Mouse (Mus musculus) spleen, postnatal 36 days (tissue): ENCODE results near the gene Zfp420.

ENCODE experiments used
- DNase-seq, 2 experiments: peaks; one replicate each; pipeline ENCODE4 v3.0.0; 2022; ENCODE audit warnings: low spot score in 2 of 2, mixed read lengths in 1 of 2

Gene Zfp420

DNA sequence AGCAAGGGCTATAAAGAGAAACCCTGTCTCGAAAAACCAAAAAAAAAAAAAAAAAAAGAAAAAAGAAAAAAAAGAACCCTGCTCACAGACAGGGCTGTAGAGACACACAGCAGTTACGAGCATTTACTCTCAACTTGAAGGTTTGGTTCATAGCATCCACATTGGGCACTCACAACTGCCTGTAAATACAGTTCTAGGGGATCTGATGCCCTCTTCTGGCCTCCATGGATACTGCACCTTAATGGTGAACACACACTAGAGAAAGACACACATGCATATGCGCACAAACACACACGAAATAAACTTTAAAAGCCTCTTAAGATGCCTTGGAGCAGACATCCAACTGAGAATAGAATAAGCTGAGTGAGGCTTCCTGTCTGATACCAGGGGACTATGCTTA lies 38.6 kb downstream of the Zfp420 start:
- DNase-seq: no peak

DNA sequence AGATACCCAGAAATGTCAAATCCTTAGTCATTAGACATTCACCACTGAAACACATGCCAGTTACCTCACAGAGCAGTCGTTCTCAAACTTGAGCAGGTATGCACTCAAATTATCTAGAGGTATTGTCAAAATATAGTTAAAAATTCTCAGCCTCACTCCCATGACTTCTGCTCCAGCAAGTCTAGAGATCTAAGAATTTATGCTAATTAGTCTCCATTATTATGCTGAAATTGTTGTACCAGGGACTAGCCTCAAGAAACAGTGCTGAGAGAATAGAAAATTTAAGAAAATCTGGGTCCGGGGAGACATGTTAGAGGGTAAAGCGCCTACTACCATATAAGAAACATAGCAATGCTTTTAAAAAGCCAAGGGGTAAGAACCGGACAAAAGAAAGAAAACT lies 44.3 kb downstream of the Zfp420 start:
- no peak for DNase-seq

GRCm38 (mm10) chr7:29905966-29906681 lies 46.3 kb downstream of the Zfp420 start, which contains the start of gene Zfp27:
Gene Zfp27, minus strand, starts transcription at chr7:29906572.
- DNase-seq: peak; percentile 58 to 72

DNA sequence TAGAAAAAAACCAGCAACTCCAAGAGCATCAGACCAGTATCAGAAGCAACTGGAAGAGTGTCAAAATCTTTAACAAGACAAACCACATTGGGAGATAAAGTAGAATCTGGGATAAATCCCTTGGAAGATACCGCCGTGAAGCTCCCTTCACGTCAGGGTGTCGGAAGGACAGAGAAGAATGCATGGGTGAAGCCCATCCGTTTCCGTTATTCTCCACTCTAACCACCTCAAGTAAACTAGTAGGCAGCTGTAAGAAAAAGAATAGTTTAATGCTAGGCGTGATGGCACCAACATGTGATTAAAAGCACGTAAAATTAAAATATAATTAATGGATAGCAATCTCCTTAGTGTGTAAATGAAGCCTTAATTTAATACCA lies 46.9 kb downstream of the Zfp420 start:
- peak in 1 of 2 experiments; percentile 5 for DNase-seq

GRCm38 (mm10) chr7:29907206-29907605 lies 47.4 kb downstream of the Zfp420 start:
- no peak for DNase-seq

DNA sequence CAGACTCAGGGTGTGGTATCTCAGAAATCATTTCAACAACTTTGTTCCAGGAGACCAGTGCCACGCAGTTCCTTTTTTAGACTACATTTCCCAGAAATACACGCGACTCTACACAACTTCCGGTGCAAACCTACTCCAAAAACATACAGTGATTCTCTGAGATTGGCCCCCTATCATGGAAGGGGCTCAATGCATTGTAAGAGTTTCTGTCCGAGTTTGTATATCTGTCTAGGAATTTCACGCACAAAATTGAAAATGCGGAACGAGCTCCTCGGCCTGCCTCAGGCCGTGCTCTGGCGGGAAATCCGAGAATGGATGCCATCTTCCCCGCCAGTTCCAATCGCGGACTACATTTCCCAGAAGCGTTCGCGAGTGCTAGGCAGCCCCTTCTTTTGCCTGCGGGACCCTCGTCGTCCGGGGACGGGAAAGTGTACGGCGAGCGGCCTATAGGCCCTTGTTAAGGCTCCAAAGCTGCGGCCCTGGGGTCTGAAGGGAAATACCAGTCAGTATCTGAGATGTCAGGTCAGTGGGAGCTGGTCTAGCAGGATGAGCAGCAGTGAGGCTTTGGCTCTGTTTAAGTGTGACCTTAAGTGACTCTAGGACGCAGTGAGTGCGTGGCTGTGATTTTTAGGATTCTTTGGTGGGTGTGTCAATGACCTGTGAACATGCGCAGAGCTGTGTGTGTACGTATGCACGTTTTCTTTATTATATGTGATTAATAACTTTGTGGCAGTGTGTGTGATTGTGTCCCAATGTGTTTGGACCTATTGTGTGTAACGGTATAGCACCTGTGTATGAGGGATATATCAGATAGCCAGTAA lies 48.6 kb downstream of the Zfp420 start, which contains the start of gene Zfp383:
Gene Zfp383 (plus strand): TSS at position 94 of the 821 bp plus-strand sequence.
- peak; percentile 77 to 78 for DNase-seq

DNA sequence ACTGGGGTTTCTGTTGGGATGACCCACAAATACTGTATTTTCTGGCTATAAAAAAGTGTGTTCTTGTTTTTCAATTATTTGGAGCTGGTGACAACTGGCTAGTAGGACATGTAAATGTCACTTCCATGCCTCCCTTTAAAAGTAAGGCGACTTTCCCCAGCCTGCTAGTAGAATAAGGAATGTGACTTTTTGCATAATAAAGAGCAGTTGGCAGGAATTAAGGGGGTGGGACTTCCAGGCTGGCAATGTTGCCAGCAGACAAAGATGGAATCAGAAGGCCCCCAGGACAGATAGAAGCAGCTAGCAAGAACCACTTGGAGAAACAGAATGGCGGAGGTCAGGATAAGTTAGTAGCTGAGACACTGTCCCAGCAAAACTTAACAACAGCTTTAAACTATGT lies 50.5 kb downstream of the Zfp420 start:
- no peak for DNase-seq

GRCm38 (mm10) chr7:29912172-29912571 lies 52.4 kb downstream of the Zfp420 start:
- DNase-seq: no peak

DNA sequence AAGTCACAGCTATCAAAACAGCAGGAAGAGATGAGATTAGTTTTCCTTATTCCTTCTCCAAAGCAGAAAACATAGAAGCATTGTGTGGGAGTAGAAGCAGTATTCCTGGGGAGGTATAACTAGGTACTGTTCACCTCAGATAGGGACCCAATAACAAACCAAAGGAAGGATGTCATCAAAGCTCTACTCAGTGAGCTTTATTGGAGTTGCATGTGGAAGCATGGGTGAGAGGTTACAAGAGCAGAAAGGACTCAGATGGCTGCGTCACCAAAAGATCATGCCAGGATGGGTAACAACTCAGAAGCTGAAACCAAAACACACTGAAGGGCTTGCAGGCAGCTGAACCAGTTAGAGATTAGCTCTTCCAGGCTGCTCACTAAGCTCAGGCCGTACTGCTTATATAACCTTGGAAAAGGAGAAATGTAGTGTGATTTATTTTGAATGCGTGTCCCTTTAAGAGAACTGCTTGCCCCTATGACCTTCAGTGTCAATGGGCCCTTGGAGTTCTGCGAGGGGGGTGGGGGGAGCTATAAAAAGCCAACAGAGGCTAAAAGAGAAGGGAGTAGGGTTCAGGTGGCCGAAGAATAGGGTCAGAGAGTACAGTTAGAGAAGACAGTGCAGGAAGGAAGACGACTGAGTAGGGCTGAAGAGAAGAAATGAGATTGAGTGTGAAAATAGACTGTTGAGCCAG lies 57.7 kb downstream of the Zfp420 start:
- DNase-seq: no peak

DNA sequence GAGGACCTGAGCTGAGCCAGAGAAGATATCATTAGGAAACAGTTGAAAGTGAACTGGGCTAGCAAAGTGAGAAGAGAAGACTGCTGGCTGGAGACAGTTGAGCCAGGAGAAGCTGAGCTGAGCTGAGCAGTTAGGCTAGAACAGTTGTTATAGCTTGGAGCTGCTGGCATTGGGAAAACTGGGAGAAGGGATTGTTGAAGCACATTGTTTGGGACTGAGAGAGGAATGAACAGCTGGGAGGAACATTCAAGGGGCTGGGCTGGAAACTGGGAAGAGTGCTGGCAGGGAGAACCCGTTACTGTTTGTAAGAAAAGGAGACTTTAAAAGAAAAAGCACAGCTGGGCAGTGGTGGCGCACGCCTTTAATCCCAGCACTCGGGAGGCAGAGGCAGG lies 58.3 kb downstream of the Zfp420 start:
- no peak for DNase-seq

GRCm38 (mm10) chr7:29921439-29922093 lies 61.8 kb downstream of the Zfp420 start:
- no peak for DNase-seq

DNA sequence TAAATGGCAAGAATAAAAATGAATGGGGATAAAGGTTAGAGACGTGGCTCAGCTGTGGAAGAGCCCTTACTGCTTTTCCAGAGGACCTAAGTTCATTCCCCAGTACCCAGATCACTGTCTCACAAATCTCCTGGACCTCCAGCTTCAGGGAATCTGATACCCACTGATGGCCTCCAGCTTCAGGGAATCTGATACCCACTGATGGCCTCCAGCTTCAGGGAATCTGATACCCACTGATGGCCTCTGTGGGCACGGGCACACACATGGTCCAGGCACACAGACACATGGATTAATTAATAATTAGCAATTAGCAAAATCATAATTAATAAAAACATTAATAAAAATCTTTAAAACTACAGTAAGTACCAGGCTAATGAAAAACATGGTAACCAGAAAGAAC lies 63.0 kb downstream of the Zfp420 start:
- DNase-seq: no peak
